Mouse (Mus musculus): ENCODE data around the gene Prkn.

The Prkn gene

DNA sequence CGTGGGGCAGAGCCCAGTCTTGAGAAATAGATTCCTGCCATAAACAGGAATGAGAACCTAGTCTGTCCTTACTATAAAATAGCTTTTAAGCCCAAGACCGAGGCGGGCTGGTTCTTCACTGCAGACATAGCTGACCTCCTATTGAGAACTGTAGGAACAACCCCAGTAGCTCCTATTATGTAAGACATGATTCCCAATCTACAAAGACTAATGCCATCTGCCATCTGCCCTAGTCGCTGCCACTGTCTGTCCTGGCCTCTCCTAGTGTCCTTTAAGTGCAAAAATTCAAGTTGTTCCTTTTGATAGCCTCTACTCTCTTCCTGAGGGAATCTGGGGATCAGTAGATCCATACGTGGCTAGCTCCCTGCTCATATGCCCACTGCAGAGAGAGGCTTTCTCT lies 1074.3 kb downstream of the Prkn start:
- no peak for DNase-seq (ENCODE audit: low spot score)

DNA sequence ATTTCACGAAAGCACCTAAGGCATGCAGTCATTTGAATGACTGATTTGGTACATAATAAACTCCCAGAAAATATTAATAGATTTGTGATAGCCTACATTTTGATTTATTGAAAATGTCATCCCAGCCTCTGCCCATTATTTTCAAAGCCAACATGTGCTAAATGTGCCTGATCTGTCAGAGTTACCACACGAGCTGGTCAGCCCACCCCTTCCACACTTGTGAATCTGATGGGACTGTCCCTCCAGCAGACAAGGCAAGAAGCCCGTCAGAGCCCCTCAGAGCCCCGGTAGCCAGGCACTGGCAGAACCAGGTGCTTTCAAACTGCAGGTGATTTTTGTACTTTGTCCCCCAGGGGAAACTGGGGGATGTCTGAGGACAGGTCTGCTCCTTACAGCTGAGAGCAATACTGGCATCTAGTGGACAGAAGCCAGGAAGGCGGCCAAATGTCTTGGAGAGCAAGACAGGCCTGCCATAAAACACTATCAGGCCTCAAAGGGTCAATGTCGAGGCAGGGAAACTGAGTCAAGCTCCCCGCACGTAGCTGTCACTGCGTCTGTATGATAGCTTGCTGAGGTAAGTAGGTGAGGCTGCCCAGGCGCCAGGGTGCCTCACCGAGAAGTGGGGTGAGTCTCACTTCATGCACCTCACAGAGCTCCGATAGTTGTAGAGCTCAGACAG lies 1078.1 kb downstream of the Prkn start:
- no peak for DNase-seq (ENCODE audit: low spot score)

DNA sequence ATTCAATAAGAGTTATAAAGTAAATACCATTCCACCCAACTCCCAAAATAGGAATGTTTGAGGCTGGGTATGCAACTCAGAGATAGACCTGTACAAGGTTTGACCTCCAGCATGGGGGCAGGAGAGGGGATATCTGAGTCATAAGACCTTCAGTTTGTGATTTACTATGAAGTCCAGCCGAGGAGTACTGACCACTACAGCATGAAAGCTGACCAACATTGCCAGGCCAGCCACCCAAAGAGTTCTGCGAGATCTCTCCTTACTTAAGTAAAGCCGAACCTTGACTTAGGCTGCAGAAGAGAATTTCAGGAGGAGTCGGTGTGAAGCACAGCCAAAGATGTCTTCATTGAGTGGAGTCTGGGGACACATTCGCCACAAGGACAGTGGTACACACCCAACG lies 1079.4 kb downstream of the Prkn start:
- DNase-seq (ENCODE audit: low spot score), result no peak

DNA sequence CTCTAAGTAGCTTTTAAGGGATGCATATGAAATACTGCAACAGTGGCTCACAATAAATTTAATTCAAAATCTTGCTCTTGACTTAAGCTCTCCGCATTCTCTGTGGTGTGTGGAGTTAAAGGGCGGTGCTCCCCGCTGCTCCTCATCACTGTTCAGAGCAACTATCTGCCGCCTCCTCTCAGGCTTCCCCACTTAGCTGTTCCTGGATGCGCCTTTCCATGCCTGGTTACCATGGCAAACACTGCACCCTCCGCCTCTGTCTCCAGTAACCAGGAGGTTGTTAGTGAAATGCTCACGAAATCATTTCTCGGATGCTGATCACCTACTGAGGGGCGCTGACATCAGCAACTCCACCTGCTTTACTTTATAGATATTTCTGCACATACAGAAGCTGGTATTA lies 1080.8 kb downstream of the Prkn start:
- DNase-seq (ENCODE audit: low spot score), result no peak

DNA sequence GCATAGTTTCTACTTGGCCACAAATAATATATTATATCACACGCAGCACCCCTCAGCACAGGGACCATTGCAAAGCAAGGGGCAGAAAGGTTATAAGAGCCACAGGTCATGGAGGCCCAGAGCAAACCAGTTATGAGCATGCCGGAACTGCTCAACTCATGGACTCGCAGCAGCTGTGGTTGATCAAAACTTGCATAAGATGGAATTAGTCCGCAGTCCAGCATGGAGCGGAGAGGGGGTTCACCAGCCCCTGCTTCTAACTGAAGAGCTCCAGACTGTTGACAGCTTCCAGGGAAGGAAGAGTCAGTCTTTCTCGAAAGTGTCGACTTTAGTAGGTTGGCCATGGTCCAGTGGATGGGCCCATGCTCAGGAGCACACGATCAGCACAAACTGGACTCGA lies 1083.8 kb downstream of the Prkn start:
- DNase-seq (ENCODE audit: low spot score), result no peak

DNA sequence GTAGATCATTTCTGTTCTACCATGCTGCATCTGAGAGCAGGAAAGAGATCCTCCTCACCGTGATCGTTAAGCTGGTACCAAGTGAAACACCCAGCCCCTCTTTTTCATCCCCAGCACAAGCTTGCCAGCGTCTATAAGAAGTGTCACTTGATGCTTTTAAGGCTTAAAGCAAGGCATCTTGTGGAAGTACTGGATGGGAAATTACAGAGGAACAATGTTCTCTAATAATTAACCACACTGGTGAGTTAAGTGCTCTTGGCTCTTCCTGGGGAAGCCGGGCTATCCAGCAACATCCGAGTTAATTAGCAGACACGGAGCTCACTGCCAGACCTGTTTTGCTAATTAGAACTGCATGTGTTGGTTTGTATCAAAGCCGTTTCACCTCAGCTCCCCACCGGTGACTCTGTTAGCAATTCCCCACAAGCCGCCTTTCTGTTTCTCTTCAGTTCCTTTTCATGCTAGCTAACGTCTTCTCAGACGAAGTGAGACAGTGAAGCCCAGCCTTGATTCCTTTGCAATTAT lies 1086.7 kb downstream of the Prkn start:
- DNase-seq (ENCODE audit: low spot score), result no peak

DNA sequence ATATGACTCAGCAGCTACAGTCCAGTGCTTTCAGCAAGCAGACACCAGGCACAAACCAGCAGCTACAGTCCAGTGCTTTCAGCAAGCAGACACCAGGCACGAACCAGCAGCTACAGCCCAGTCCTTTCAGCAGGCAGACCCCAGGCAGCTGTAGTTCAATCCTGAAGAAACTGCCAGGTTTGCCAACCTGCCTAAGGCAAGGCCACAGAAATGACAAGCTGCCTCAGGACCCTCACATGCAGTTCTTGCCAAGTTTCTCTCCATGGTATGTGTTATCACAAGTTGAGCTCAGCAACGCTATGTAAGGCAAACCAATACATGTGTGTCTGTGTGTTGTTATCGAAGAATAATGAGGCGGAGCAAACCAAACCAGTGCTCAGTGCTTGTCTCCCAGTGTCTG lies 1091.5 kb downstream of the Prkn start:
- no peak for DNase-seq (ENCODE audit: low spot score)

DNA sequence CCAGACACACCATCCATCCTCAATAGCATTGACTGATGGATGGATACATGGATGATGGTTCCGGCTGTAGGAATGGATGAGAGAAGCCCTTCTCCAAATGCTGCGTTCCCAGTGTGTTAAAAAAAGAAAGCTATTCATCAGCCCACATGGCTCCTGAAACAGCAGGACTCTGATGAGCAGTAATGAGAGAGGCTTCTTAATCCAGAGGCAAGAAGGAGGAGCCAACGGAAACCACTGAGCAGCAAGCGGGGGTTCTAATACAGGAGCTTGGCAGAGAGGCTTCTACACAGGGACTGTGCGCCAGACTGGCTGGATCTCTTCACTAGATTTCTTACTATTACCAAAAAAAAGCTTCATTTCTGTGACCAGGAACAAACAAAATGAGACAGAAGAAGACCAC lies 1093.6 kb downstream of the Prkn start:
- no peak for DNase-seq (ENCODE audit: low spot score)

DNA sequence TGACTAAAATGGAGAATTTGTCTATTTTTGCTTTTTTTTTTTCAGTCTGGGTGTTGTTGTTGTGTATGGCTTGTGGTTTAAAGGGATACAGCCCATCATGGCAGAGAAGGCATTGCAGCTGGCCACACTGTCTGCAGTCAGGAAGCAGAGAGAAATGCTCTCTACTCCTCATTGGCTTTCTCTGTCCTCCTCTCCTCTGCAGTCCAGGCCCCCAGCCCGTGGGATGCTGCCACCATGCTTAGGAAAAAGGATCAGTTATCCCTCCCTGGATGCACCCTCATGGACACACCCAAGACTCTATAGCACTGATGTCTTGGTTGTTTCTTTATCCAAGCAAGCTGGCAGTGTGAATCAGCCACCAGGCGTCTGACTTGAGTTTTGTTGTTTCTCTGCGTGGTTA lies 1107.3 kb downstream of the Prkn start:
- DNase-seq (ENCODE audit: low spot score), result no peak

DNA sequence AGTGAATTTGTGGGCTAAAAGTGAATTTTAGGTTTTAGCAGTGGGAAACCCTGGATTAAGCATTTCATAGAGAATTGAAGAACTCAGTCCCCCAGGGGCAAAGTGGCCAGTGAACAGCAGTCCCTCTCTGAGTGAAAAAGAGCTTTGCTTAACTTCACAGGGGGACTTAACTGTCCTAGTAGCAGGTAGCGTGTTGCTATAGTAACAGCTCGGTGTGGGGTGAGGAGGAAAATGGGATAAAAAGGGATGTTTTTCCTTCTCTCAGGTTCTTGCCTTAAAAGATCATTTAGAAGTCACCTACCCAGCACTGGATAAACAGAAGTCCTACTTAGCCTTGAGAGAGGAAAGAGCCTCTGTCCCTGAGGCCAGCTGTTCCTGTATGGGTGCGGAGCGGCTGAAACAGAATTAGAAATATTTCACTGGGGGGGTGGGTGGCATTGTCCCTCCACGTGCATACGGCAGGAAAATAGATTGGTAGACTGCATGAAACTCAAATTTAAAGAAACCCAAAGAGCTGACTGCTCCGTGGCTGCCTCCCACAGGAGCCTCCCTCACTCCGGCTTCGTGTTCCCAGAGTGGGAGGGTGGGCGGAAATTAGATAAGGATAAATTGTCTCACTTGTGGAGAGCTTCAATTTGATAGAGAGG lies 1109.5 kb downstream of the Prkn start:
- no peak for DNase-seq (ENCODE audit: low spot score)

DNA sequence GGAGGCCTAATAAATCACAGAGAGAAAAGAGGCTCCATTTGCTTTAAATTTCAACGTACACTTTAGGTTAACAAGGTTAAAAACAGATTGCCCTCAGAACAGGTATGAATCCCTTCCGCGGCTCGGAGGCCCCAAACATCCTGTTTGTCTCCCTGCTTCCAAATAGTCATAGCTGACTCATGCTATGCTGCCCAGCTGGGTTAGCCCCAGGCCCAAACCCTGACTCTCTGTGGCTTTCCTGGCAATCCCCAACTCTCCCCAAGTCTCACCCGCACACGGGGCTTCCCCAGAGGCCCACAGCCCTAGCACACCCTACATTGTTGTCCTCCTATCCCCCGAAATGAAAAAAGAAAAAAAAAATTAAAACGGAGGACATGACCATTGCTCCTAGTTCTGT lies 1110.0 kb downstream of the Prkn start:
- DNase-seq (ENCODE audit: low spot score), result no peak

DNA sequence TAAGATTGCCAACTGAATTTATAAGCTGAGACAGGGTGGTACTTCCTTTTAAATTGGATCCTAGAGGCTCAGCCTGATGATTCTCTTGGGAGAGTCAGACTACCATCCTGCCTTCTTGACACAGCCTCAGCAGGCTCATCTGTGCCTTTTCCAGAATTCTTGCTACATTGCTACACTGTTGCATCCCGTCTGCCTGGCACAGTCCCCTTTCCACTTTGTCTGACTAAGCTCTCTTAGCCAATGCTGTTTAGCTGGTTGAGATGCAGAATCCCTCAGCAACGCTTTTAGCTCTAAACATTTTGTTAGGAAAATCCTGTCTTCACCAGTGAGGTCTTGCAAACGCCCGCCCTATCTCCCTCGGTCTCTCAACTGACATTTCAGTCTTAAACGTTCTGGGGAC lies 1115.1 kb downstream of the Prkn start:
- no peak for DNase-seq (ENCODE audit: low spot score)

DNA sequence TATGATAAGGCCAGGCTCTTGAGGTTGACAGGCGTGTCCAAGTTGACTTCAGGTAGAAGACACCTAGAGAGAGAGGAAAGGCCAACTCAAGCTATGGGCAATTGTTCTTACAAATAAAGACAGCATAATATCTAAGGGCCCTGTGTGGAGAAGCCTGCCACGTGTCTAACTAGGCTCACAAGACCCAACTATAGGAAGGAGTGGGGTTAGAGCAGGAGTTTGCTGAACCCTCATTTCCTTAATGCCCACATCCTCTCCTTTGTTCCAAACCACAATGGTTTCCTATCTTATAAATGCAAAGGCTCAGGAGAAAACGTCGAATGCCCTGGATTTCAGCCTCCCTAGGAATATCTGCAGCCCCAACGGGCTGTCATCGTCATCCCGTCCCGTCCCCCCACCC lies 1120.3 kb downstream of the Prkn start:
- no peak for DNase-seq (ENCODE audit: low spot score)

DNA sequence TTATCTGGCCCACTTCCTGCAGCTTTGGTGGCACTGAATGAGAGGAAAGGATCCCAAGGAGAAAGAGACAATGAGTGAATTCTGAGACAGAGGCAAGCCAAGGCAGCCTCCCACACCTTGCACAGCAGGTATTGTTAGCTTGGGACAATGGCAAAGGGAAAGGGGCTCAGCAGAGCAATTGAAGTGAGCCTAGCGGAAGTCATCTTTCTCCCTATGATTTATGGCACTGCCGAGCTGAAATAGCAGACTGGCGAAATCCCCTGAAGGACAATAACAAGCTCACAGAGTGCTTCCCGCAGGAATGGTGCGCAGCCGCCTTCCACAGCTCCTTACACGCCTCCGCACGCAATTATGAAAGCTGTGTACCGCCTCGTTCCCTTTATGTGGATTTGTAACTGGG lies 1122.6 kb downstream of the Prkn start:
- no peak for DNase-seq (ENCODE audit: low spot score)

DNA sequence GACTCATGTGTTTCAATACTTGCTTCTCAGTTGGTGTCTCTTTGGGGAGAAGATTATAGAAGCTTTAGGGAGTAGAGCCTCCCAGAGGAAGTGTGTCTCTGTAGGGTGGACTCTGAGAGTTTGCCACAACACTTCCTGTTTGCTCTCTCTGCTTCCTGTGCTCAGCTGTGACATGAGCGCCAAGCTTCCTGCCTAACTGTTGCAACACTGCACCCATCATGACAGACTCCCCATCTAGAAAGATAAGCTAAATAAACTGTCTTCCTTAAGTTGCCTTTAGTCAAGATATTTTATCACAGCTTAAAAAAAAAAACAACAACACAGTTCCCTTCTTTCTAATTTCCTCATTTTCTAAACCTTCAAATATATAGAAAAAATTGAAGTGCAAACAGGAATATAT lies 1130.0 kb downstream of the Prkn start:
- DNase-seq (ENCODE audit: low spot score), result no peak

DNA sequence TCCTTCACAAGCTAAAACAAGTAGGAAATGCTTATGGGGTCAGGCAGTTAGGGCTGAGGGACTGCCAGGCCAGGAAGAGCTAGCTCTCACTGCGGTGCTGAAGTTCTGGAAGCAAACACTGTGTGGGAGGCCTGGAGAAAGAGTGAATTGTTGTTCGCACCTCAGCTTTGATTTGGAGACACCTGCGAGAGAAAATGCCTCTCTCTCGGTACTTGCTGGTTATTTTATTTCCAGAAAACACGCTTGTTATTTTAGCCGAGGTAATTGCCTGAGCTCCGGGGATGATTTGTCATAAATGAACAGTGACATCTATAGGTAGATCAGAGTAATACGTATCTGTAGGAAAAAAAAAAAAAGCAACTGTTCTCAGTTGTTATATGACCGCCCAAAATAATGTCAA lies 1132.4 kb downstream of the Prkn start:
- no peak for DNase-seq (ENCODE audit: low spot score)

DNA sequence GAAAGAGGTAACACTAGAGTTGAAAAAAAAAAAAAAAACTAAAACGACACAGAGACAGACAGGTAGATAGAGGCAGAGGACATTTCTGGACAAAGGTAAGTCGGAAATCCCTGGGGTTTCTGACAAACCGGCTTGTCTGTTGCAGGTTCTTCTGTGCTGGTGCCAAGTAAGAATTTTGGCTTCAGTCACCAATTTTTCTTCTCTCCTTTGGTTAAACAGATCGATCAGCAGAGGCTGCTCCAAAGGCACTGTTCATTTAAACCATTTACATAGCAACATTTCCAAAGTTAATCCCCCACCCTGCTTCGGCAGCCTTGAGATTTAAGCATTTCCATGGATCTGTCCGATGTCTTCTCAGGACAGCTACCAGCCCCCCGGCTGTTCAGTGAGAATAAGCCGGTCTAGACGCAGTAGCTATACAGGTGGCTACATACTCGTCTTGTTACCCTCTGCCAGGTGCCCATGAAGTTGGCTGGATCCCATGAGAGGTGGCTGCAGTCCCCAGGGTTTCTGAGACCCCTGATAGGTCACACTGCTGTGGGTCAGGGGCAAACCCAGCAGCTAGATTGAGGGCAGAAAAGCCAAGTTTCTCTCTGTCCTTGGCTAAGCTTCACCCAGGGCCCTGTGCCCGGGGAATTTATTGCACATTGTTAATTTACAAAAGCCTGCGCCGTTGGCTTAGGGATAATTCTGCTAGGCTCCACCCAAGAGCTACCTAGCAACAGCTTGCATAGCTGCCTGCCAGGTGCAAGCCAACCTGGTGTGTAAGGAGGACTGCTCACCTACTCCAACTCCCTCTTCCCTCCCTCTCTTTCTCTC lies 1133.0 kb downstream of the Prkn start:
- peak; percentile 23 for DNase-seq (ENCODE audit: low spot score)

DNA sequence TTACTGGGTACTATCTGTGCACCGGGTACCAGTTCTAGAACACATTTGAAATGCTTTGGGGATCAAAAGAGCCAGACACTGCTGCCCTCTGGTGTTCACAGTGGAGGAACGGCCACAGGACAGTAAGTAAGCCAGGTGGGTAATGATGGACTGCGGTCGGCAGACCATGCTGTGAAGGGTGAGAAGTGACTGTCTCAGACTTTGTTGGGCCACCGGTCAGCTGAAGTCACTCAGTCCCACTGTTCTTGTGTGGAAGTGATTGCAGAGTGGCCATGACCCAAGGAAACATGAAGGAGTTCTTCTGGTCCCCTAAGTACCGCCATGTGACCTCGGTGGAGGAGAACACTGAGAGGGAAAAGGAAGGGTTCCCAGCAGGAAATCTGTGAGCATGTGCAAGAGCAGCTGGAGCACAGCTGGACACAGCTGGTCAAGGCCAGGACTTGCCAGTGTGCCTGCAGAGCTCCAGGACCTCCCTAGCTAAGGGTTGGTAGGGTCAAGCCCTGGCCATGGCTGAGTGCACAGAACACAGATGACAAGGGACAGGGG lies 1135.0 kb downstream of the Prkn start:
- DNase-seq (ENCODE audit: low spot score), result no peak

DNA sequence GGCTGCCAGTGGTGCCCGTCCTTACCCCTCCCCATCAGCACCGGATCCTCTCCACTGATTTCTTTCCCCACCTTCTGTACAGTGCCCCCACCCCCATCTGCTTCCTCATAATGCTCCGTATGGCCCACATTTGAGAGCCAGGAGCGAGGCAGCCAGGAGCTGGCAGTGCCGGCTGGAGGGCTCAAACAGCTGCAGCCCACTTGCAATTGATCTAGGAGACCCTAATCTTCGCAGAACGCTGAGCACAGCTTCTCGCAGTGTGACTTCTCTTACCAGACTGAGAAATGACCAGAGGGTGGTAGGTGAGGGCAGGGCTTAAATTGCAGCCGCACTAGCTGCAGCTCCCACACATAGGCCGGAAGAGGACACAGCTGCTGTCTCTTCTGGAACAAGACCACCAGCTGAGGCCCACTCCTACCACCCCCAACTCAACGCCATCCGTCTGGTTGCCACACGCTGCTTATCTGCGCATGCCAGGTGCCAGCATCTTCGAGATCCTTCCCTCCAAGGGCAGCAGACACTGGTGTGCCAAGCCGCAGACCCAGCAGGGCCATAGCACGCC lies 1138.2 kb downstream of the Prkn start:
- DNase-seq (ENCODE audit: low spot score), result no peak

DNA sequence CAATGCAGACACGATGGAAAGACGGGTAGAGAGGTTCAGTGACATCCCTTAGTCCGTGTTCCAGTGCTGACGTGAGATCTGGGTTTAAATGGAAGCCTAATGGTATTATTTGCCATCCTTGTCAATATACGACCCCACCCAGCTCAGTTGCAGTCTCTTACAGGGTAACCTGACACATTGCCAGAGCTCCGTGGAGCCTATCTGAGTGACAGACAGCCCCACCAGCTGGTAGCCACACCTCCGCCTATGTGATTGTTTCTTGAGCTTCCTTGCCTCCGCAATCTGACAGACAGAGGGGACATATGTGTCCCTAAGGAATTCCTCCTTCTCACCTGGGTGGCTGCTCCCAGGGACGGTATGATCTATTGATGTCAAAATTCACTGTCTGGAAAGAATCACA lies 1141.5 kb downstream of the Prkn start:
- no peak for DNase-seq (ENCODE audit: low spot score)

DNA sequence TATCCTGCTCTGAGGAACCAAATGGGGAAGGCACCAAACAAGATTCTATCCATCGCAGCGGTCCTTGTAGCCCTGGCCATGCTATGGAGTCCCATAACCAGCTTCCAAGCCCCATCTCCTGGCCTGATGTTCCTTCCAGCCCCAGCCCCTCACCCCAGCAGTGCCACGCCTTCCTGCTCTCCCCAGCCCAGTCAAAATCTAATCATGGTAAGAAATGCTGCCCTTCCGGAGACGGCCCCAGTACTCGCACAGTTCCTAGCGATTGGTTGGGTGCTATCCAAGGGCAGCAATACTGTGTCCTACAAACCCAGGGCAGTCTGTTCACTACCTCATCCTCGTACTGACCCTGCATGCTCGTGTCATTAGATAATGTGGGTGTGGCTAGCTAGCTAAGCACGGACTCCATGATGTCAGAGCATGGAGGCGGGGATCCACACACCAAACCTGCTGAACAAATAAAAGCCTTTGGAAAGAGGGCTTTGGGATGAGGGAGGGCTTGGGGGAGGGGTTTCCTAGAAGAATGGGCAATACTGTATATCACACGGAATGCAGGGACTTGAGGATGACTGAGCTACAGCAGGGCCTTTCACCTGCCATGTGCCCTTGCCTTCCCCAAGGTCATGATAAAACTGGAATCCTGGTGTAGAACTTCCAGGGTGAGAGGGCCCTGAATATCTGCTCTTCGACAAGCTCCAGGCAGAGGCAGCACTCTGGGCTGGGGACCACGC lies 1148.1 kb downstream of the Prkn start:
- no peak for DNase-seq (ENCODE audit: low spot score)

DNA sequence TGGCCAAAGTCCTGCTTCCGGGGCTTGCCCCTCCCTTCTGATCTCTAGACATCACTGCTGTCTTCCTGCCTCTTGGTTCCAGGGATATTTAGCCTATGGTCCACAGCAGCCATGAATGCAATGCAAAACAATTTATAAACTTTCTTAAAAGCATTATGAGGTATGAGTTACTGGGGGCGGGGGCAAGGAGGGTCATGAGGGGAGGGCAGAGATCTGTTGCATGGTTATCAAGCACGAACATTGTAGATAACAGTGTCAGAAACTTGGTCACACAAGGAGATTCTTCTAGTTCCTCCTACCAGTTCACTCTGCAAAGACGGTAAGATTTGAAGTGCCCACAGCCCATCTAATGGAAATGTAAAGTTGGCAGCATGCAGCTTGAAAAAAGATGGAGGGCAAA lies 1149.1 kb downstream of the Prkn start:
- no peak for DNase-seq (ENCODE audit: low spot score)

All from ovary, adult 18-20 months (tissue).